Mouse (Mus musculus) urinary bladder, postnatal 4 days (tissue): ENCODE measurements around the gene Ryr2.
"Not testable (repeated sequence)": the region's sequence is repeated elsewhere in the genome, so short reads cannot be mapped to it uniquely, and the experiment has no call there.

Experiments used
- DNase-seq, 2 experiments: peaks; one replicate each; pipeline ENCODE4 v3.0.0; 2021 to 2022; ENCODE audit warnings: low spot score in 2 of 2

The Ryr2 gene

DNA sequence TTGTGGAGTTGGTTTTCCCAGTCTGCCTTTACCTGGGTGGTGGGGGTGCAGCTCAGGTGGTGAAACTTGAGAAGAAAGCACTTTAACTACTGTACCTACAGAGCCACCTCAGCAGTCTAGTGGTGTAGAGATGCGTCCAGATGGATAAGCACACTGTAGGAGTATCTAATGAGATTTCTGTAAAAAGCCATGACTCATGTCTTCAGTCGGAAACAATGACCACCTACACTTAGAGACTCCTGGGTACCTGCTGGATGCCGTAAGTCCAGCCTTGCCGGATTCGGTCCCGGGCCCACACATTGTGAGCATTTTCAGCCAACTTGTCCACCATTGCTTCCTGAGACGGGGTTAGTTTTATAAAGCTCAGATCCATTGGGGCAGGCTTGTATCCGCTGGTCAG lies 334.6 kb downstream of the Ryr2 start:
- no peak for DNase-seq

DNA sequence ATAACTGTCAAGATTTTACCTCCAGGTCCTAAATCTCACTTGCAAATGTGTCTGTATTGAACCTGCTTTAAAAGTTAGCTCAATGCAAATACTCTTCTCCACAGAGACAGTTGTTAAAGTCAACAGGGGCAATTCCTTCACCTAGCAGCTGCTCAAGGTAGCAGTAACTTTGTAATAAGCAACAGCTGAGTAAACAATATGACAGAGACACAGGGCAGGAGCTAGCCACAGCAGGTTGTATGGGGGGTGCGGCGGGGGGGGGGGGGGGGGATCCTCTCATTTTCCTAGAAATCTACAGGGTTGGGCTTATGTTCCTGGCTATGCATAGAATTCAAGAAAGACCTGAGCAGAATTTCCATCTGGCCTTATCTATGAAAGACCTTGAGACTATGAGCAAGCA lies 339.8 kb downstream of the Ryr2 start:
- DNase-seq: no peak

DNA sequence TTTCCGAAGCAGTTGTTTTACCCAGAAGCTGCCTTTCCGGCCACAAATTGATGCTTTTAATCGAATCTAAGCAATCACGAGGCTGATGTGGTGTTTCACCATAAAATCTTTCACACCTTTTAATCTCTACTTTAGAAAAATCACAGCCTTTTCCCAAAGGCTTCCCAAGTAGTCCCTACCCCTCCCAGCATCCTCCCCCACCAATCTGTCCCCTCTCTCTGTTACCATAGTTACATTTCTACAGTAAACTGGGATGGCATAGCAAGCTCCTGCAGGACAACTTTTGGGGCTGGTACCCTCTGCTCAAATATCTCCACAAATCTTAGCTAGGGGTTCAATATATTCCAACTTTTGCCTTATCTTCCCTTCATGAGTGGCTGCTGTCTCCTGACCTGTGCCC lies 342.8 kb downstream of the Ryr2 start:
- no peak for DNase-seq

DNA sequence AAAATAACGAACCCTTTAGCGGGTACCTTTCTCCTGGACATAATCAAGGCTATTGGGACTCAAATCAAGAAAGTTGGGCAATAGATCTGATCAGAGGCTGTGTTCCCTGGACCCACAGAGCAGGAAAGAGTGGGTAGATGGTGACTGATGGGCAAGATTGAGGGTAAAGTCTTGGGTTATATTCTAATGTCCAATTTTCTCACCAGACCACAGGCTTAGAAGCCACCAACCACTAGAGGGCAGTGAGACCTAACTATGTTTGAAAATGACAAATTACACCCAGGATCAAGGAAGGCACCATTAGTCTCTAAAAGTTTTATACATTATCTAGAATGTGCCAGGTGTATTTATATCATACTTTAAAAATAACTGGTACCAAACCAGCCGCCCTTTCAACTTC lies 343.6 kb downstream of the Ryr2 start:
- DNase-seq: no peak

DNA sequence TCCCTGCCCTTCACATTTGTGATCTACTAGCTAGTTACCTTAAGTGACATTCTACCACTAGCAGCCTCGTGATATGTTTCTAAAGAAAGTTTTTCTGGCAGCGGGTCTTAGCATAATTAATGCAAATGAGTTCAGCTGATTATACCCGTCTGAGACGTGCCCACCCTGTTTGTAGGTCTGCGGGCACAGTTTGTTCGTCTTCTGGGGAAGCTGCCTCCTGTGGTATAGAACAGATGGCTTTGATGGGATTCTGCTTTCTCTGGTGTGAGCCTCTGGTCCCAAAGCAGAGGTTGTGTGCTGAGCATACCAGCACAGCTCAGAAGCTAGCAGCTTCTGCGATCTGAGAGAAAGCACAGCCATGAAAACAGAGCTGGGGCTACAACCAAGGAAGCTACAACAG lies 348.9 kb downstream of the Ryr2 start:
- DNase-seq: no peak

DNA sequence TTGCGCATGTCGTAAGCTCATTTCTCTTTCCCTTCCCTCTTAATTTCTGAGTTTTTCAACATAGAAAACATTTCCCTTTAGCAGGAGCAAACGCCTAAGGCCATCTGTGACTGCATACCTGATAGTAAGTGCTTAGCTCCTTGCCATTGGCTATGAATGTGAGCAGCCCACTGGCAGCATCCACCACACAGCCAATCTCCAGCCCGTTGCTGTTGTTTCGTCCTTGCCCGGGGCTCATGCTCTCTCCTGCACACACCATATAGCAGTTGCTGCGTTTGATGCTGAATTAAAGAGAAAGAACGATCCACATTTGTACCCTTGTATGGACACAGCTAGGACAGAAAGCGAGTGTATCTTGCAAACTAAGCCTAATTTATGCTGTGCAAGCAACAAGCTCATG lies 361.3 kb downstream of the Ryr2 start:
- DNase-seq: no peak

DNA sequence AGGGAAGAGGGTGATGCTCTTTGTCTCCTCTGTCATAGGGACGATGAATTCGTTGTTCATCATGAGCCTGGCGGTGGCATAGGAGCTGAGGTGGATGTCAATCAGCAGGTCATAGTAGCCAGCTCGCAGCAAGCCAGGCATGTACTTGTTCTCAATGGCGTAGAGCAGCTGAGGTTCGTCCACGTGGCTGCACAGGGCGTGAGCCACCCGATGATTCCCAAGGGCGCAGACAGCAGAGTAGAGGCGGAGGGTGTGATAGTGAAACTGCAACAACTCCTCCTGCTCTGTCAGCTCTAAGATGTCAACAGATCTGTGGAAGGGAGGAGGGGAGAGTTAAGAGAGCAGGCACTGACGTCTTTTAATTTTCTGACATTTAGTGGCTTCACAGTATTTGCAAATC lies 368.5 kb downstream of the Ryr2 start:
- DNase-seq: no peak

DNA sequence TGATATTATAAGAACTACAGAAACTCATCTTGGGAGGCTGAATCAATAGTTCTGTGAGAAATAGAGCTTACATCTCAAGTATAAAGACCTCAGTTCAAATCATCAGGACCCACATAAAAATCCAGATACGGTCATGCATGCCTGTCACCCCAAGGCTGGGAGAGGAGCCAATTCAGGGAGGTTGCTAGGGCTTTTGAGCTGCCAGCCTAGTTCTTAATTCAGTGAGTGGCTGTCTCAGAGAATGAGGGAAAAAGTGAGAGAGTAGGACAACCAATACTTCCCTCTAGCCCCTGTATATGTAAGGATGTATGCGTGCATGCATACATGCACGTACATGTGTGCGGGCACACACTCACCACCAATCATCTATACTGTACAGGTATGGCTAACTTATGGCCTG lies 390.5 kb downstream of the Ryr2 start:
- DNase-seq: no peak

DNA sequence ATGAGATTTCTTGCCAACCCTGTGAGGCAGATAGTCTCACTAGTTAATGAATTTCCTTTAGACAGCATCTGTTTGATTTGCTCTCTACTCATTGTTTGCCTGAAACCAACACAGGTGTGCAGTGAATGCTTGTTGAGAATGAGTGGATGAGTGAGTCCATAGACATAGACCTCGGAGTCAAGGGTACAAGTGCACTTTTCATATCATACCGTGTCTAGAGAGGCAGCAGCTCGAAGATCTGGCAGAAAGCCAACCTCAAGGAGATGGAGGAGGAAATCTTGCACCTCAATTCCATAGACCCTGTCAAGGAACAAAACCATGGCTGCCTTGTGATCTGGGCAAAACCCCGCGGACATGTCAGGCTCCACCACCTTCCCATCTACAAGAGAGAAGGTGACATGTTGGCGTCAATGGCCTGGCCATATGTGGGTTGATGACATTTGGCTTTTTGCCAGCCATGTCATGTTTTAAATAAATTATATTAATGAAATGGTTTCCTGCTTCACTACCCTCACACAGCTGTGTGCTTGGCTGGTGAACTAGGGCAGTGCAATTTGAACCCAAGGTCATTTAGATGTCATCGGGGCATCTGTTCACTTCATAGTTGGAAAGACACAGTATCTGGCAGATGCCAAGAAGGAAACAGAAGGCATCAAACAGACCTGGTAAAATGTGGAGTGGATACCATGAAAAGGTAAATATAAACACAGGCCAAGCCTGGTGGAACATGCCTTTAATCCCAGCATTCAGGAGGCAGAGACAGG lies 396.9 kb downstream of the Ryr2 start:
- no peak for DNase-seq

DNA sequence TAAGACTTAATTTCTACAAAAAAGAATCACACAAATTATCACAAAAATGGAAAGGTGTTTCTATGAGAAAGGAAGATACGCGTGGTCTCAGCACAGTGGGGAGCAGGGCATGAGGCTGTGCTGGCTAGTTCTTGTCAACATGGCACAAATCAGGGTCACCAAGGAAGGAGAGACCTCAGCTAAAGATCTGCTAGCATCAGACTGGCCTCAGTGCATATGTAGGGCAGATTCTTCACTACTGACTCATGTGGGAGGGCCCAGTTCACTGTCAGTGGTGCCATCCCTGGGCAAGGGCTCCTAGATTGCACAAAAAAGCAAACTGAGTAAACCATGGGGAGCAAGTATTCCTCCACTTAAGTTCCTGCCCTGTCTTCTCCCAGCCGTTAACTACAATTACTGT lies 405.0 kb downstream of the Ryr2 start:
- no peak for DNase-seq

DNA sequence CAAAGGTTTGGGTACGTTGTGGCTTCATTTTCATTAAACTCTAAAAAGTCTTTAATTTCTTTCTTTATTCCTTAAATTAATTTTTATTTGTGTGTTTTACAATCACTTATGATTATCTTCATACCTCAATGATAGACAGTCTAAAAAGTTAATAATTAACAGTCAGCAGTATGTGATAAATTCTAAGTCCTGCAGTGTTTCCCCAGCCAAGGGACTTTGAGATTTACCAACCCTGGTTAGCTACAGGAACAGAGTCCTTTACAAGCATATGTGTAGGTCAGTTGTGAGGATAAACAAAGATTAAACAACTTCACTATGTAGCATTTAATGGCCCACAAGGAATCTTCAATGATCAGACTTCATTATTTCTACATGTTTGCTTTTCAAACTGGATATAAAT lies 410.2 kb downstream of the Ryr2 start:
- no peak for DNase-seq

DNA sequence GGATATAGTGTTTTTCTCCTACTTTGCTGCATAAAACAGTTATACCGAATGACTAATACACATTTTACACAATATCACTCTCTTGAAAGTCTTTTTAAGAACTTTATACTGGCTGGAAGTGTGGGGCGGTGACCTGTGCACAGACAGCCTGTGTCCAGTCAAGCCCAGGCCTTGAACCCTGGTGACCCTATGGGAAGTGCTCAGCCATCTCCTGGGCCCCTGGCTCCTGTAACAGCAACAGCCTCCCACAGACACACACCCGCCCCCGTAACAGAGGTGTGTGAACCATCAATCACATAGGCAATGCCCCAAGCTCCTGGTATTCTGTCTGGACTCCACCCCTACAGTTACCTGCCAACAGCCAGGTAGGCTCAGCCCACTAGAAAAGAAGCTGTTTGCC lies 424.9 kb downstream of the Ryr2 start:
- DNase-seq: no peak

DNA sequence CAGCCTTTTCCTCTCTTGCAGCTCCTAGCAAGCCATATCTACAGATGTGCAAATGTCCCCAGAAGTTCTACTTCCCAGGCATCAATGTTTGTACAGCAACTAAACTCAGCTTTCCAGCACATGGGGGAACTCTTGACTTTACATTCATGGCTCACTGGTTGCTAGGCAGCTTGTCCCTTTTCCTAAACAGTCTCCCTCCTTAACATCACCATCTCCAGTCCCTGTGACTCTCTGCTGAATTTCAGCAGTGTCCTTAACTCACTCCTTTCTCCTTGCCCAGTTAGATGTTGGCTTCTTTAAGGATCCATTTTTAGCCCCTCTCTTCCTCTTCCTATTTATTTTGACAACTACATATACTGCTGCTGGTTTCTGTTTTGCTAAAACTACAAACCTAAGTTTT lies 443.9 kb downstream of the Ryr2 start:
- no peak for DNase-seq

DNA sequence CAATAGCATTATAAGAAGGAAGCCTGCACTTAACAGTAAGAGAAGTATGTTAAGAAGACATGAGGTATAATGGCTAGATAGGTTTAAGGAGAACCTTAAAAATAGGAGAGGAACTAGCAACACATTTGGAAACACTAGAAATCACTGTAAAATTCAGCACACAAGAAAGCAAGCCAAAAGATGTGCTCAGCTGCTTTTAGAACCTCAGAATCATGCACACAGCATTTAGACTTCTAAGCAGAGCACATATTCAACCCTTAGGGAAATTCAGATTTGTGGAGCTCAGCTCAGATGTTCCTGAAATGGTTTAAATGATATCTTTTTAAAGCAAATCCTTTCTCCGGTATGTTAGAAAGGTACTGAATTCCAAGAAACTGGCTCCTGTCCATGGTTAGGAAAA lies 461.9 kb downstream of the Ryr2 start:
- DNase-seq: no peak

DNA sequence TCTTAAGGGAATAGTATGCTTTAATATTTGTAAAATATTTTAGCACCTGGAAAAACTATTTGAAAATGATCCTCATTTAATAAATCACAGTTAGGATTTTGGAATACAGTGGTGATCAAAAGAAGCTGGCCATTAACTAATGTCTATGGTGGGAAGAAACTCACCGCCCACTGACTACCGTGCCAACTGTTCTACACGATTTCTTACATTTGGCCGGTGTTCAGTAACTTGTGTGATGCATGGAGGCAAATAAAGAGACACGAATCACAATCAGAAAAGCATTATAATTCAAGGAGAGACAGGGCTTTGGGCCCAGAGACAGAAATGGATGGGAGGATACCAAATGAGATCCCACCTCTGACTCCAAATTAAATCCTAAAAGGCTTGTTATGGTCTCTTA lies 470.4 kb downstream of the Ryr2 start:
- DNase-seq: no peak

DNA sequence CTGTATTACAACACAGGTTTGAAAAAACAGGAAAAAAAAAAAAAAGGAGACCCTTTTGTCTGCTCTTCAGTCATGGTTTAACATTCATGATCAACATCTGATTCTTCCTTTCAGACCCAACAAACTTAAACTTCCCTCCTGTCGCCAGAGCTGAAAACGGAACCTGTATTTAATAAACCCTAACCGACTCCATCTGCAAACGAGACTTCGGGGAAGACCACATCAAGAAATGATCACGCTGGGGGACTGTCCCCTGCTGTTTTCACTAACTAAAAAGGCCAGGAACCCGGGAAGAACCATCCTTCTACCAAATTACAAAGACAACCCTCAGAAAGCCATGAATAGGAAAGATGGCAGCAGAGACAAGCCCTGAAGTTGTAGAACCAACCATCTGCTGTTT lies 482.2 kb downstream of the Ryr2 start:
- DNase-seq: no peak

DNA sequence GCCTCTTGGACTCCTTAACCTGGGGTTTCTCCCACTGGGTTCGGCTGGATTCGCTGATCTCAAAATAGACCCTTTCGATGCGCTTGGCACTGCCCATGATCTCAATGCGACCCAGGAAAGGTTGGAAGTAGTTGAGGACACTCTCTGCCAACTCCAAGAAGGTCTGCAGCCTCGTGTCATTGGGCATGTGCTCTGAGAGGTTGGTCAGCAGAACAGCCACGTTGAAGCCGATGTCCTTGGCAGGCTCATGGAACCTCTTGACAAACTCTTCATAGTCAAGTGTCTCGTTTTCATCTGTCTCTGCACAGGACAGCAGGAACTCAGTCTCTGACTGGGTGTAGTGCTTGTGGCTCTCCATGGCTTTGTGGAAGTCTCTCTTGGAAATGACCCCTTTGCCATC lies 511.3 kb downstream of the Ryr2 start:
- no peak for DNase-seq

DNA sequence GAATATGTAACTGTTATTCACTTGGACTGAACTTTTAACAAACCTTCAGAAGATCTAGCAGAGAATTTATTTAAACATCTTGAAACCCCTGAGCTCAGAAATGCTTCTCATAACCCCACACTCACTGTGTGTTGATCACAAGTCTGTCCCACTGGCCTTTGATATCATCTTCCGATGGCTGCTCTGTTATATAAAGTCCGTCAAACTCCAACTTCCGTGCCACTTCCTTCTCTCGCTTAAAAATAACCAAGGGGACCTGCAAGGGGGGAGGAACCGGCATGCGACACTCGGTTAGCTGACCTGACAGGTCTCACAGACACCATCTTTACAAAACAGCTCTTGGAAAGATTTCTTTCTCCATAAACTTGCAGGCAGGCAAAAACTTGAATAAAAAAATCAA lies 521.5 kb downstream of the Ryr2 start:
- no peak for DNase-seq

DNA sequence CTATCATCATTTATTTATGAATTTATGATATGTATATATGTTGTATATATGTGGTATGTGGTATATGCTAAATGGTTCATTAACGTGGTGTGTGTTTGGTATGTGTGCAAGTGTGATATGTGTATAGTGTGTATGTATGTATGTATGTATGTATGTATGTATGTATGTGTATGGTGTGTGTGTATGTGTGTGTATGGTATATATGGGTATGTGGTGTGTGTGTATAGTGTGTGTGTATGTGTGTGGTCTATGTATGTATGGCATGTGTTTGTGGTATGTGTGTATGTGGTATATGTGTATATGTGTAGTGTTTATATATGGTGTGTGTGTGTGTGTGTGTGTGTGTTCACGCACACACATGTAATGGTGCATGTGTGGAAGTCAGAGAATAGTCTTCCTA lies 534.2 kb downstream of the Ryr2 start:
- no peak for DNase-seq

DNA sequence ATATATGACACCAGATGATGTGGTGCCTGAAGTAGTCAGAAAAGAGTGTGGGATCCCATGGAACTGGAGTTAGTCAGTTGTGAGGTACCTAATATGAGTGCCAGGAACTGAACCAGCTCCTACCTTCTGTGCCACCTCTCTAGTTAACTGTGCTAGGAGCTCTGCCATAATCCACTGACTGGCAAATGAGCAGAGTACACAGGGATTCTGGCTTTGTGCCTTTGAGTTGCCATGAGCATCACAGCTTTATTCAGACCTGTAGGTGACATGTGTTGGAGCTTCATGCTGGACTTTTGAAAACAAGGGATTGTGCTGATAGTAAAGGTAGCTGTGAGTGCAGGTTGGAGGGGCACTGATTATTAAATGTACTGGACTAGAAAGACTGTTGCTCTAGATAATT lies 539.4 kb downstream of the Ryr2 start:
- no peak for DNase-seq

DNA sequence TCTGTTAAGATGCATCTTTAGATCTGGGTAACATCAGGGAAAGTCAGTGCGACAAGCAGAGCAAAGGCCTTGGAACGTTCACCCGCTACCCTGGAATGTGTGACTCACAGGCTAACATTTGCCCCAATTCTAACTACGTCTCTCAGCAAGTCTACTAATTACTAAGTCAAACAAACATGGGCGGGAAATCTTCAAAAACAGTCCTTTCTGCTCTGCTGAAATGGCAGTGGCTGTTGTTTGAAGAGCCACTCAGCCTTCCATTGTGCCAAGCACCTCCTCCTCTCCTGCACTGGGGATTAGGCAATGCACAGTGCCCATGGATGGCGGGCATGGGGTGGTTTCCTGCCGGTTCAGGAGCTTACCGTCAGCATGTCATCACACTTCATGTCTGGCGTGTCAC lies 540.3 kb downstream of the Ryr2 start:
- DNase-seq: no peak

DNA sequence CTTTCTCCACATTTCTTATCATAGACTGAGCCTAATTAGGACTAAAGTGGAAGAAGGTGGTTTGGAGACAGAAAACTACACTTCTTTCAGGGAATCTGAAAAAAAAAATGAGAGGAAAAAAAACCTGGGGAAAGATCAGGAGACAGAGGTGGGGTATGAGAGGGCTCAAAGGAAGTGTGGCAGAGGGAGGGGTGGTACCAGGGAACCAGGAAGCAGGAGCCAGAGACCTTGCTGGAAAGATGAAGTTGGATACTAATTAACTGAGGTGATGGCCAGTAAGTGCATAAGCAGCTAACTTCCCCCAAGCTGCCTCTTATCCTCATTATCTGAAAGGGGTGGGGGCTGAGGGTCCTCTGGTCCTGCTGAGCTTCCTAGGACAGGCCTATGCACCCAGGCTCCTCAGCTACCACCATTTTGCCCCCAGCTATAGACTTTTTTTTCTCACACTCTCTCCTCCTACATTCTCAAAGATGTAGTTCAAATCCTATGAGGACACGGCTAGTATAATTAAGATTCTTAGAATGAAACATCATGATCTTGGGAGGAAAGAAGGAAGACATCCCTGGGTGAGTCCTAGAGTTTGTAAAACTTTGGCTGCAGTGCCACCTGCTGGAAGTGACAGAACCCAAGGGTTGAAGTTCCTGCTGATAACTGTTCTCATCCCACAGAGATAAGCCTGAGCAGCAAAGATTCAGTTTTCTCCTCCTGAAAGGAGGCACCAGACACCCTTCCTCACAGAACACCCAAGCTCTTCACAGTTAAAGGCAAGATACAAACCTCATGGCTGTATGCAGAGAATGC lies 543.3 kb downstream of the Ryr2 start:
- peak; percentile 29 to 64 for DNase-seq

DNA sequence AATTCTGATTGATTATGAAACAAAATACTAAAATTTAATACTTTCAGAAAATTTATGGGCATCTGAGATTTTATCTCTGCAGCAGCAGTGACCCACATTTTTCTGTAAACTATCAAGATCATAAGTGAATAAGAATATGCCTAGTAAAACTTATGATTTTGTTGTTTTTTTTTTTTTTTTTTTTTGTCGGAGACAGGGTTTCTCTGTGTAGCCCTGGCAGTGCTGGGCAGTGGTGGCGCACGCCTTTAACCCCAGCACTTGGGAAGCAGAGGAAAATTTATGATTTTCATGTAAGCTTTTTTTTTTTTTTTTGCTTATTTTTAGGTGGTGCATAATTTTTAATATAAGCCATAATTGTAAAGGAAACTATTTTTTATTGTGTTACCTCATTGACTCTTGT lies 557.1 kb downstream of the Ryr2 start:
- DNase-seq: no peak

DNA sequence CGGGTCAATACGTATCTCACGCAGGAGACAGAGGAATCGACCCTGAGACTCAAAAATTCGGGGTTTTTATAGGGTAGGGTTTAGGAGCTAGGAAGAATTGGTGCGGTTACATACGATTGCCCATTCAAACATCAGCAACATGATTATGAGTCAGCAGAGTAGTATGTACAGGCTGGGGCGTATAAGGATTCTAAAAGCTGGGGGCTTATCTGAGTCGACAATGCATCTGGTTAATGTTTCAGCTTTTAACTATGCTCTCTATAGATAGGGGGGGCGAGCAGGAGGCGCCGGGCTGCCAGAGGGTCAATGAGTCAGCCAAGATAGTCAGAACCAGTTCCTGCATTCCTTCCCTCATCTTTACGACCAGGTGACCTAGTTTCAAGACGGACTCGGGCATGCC lies 557.6 kb downstream of the Ryr2 start:
- DNase-seq: not testable (repeated sequence)
